Mouse (Mus musculus): Measurements from ENCODE around the gene Ptprf. TPM values are rescaled to one million over a fixed set of nuclear protein-coding genes. Genes with fewer than 3 reads are reported as not detected.

The Ptprf gene
- polyA plus RNA-seq, 1 experiment from 2014 or later = 94.4 TPM

- Histone ChIP-seq H3K27me3 (ENCODE audit: low read depth, poor library complexity, severe bottlenecking) (no peaks in the 10 kb centered on the region), H3K9me3 (replicated peaks) (no peaks in the 10 kb centered on the region), H3K36me3 (peaks cover 82% of the 10 kb centered on the region), H3K4me3 (peak overlapping the region; percentile 65), H3K4me1 (peaks cover 73% of the 10 kb centered on the region), H3K27ac (replicated peaks) (peak overlapping the region; percentile 87)
- peak; percentile 39 for DNase-seq (ENCODE audit: low spot score)
- 49% methylated on average over 13 of the region's 13 CpGs for WGBS
Observed at GRCm38 (mm10) chr4:118261771-118262473, 29.3 kb downstream of the Ptprf start.

- Histone ChIP-seq H3K4me3 (peak overlapping the region; percentile 65), H3K27ac (replicated peaks) (peak overlapping the region; percentile 87), H3K9me3 (replicated peaks) (no peaks in the 10 kb centered on the region), H3K36me3 (peaks cover 82% of the 10 kb centered on the region), H3K4me1 (peaks cover 66% of the 10 kb centered on the region), H3K27me3 (ENCODE audit: low read depth, poor library complexity, severe bottlenecking) (no peaks in the 10 kb centered on the region)
- no peak for DNase-seq (ENCODE audit: low spot score)
- 29% methylated on average over 5 of the region's 5 CpGs for WGBS
Observed at GRCm38 (mm10) chr4:118261291-118261690, 29.9 kb downstream of the Ptprf start.

DNA sequence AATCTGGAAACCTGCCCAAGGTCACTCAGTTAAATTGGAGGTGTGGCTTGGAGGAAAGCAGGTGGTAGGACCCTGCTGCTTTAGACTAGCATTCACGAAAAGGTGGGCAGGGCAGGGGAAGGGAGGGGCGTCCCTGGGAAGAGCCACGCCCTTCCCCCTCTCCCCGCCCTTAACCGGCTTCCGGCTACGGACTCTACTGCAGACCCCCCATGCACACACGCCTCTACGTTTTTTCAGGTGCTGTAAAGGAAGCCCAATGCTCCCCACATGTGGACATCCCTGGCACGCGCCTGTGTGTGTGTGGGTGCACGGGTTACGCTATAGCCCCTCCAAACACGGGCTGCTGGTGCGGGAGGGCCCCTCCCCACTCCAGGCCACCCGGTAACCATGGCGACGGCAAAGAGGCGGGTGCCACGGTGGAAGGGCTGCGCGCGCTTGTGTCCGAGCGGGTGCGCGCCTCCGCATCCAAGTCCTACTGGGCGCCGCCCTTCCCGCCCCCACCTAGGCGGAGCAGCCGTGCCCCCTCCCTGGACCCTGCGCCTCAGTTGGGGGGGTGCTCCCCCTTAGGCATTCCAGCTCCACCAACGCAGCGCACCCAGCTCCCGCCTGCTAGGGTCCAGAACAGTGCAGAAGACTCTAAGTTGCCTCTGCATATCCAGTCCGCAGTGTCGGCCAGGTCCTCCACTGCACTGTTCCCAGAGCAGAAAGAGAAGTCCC is 30.5 kb downstream of the Ptprf start:
- Histone ChIP-seq H3K4me1 (peaks cover 60% of the 10 kb centered on the region), H3K27me3 (ENCODE audit: low read depth, poor library complexity, severe bottlenecking) (no peaks in the 10 kb centered on the region), H3K9me3 (replicated peaks) (no peaks in the 10 kb centered on the region), H3K36me3 (peaks cover 82% of the 10 kb centered on the region), H3K4me3 (peak overlapping the region; percentile 65), H3K27ac (replicated peaks) (peak overlapping the region; percentile 87)
- under 1% methylated on average over 39 of the region's 39 CpGs for WGBS
- DNase-seq (ENCODE audit: low spot score) = peak; percentile 74

GRCm38 (mm10) chr4:118259782-118260463 is 31.3 kb downstream of the Ptprf start:
- 88% methylated on average over 8 of the region's 8 CpGs for WGBS
- peak overlapping the region; percentile 65; the same call in 1 of the 2 replicates for H3K4me3 ChIP-seq
- peaks cover 53% of the 10 kb centered on the region for H3K4me1 ChIP-seq
- H3K36me3 ChIP-seq = peaks cover 82% of the 10 kb centered on the region
- no peaks in the 10 kb centered on the region for H3K9me3 ChIP-seq (replicated peaks)
- DNase-seq (ENCODE audit: low spot score) = no peak
- H3K27me3 ChIP-seq (ENCODE audit: low read depth, poor library complexity, severe bottlenecking) = no peaks in the 10 kb centered on the region
- peak overlapping the region; percentile 38; the same call in 1 of the 2 replicates for H3K27ac ChIP-seq (replicated peaks)

DNA sequence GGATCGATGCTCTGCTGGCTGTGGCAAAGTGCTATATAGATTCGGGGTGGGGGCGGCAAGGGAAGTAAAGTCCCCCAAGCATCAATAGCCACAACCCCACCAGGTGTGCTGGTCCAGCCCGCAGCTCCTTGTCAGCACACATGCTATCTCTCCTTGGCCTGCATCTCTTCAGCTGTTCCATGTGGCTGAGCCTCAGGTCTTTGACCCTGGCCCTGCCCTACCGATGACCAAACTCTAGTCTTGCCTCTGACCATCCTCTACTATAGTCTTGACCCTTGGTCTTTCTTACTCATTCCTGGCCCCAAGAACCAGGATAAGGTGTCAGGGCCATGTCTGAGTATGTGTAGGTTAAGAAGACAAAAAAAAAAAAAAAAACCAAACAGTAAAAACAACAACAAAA is 33.2 kb downstream of the Ptprf start:
- Histone ChIP-seq H3K4me3 (no peak overlapping the region), H3K4me1 (peaks cover 42% of the 10 kb centered on the region), H3K27me3 (ENCODE audit: low read depth, poor library complexity, severe bottlenecking) (no peaks in the 10 kb centered on the region), H3K36me3 (peaks cover 81% of the 10 kb centered on the region), H3K27ac (replicated peaks) (peak overlapping the region; percentile 23; the same call in 1 of the 2 replicates), H3K9me3 (replicated peaks) (no peaks in the 10 kb centered on the region)
- no peak for DNase-seq (ENCODE audit: low spot score)
- 94% methylated on average over 5 of the region's 5 CpGs for WGBS

DNA sequence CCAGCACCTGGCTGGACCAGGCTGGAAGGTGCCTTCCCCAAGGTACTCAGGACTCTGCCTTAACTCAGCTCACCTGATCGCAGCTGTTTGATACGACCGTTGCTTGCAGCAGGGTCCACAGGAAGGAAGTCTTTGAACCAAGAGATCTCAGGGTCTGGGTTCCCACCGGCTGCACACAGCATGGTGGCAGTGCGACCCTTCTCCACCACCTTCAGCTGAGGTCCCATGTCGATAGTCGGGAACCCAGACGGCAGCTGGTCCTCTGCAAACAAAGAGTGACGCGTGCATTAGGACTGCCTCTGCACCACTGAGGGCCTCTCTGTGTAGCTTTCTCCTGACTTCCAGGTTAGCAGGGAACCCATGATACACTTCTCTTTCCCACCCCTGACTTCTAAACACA is 33.8 kb downstream of the Ptprf start:
- peak overlapping the region; percentile 23; the same call in 1 of the 2 replicates for H3K27ac ChIP-seq (replicated peaks)

DNA sequence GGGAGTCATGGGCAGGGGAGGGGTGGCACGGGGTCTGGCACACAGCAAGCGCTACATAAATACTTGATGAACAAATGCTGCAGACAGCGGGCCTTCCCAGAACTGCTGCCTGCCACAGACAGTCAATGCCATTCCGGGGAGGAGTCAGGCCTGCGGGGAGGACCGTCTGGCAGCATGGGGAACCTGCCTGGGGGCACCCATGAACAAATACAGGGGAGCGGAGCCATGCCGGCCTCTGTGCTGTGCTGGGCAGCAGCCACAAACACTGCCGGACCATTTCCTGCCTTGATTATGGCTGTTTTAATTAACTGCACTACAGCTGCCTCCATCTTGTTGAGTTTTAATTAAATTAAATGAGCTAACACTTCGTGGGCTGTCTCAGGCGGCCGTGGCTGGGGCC is 35.0 kb downstream of the Ptprf start:
- Histone ChIP-seq H3K4me3 (no peak overlapping the region), H3K4me1 (peaks cover 24% of the 10 kb centered on the region), H3K27me3 (ENCODE audit: low read depth, poor library complexity, severe bottlenecking) (no peaks in the 10 kb centered on the region), H3K9me3 (replicated peaks) (no peaks in the 10 kb centered on the region), H3K27ac (replicated peaks) (no peak overlapping the region; the same call in 1 of the 2 replicates), H3K36me3 (peaks cover 87% of the 10 kb centered on the region)
- DNase-seq (ENCODE audit: low spot score) = no peak
- WGBS = 89% methylated on average over 12 of the region's 12 CpGs

More for the DNA sequence above, 33.8 kb downstream of the Ptprf start:
- Histone ChIP-seq H3K9me3 (replicated peaks) (no peaks in the 10 kb centered on the region), H3K4me1 (peaks cover 36% of the 10 kb centered on the region), H3K27me3 (ENCODE audit: low read depth, poor library complexity, severe bottlenecking) (no peaks in the 10 kb centered on the region), H3K36me3 (peaks cover 81% of the 10 kb centered on the region), H3K4me3 (no peak overlapping the region)
- WGBS = 89% methylated on average over 10 of the region's 10 CpGs
- DNase-seq (ENCODE audit: low spot score) = no peak

- WGBS = 92% methylated on average over 5 of the region's 5 CpGs
- Histone ChIP-seq H3K36me3 (peaks cover 98% of the 10 kb centered on the region), H3K4me3 (no peak overlapping the region), H3K27me3 (ENCODE audit: low read depth, poor library complexity, severe bottlenecking) (no peaks in the 10 kb centered on the region), H3K4me1 (peaks cover 15% of the 10 kb centered on the region), H3K27ac (replicated peaks) (no peak overlapping the region), H3K9me3 (replicated peaks) (no peaks in the 10 kb centered on the region)
- DNase-seq (ENCODE audit: low spot score) = no peak
Observed at GRCm38 (mm10) chr4:118254953-118255352, 36.3 kb downstream of the Ptprf start.

- DNase-seq (ENCODE audit: low spot score) = no peak
- Histone ChIP-seq H3K9me3 (replicated peaks) (no peaks in the 10 kb centered on the region), H3K4me1 (0 out of 2 replicates have a peak, but pooled peaks cover 4% of the 10 kb centered on the region), H3K4me3 (no peak overlapping the region), H3K27ac (replicated peaks) (0 out of 2 replicates have a peak overlapping the region, but pooled peaks have one; percentile 3), H3K27me3 (ENCODE audit: low read depth, poor library complexity, severe bottlenecking) (no peaks in the 10 kb centered on the region), H3K36me3 (peaks cover 100% of the 10 kb centered on the region)
- WGBS = 90% methylated on average over 3 of the region's 3 CpGs
Observed at GRCm38 (mm10) chr4:118247323-118247722, 43.9 kb downstream of the Ptprf start.

- WGBS = 90% methylated on average over 14 of the region's 14 CpGs
- Histone ChIP-seq H3K36me3 (peaks cover 99% of the 10 kb centered on the region), H3K4me1 (0 out of 2 replicates have a peak, but pooled peaks cover 4% of the 10 kb centered on the region), H3K4me3 (no peak overlapping the region), H3K27ac (replicated peaks) (no peak overlapping the region), H3K9me3 (replicated peaks) (no peaks in the 10 kb centered on the region), H3K27me3 (ENCODE audit: low read depth, poor library complexity, severe bottlenecking) (no peaks in the 10 kb centered on the region)
- no peak for DNase-seq (ENCODE audit: low spot score)
Observed at GRCm38 (mm10) chr4:118245847-118246246, 45.4 kb downstream of the Ptprf start.

DNA sequence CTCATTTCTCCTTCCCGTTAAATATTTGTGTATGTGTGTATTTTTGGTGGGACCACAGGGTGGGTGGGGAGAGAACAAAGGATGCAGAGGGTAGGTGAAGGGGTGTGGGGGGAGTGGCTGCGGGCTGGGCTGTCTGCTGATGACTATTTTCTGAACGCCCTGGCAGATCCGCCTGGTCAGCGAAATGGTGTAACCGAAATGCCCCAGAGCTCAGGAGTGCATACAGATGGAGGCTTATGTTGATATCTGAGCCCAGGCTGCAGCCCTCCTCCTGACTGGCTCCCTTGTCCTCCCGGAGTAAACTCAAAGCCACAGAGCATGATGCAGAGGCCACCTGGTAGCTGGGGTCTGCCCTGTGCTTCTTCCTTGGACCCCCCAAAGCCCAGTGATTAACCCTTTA is 47.4 kb downstream of the Ptprf start:
- Histone ChIP-seq H3K27me3 (ENCODE audit: low read depth, poor library complexity, severe bottlenecking) (no peaks in the 10 kb centered on the region), H3K27ac (replicated peaks) (peak overlapping the region; percentile 35; the same call in 1 of the 2 replicates), H3K36me3 (peaks cover 91% of the 10 kb centered on the region), H3K4me1 (peaks cover 2% of the 10 kb centered on the region; the same call in 1 of the 2 replicates), H3K4me3 (no peak overlapping the region), H3K9me3 (replicated peaks) (no peaks in the 10 kb centered on the region)
- no peak for DNase-seq (ENCODE audit: low spot score)
- WGBS = 86% methylated on average over 7 of the region's 7 CpGs

GRCm38 (mm10) chr4:118243298-118243697 is 47.9 kb downstream of the Ptprf start:
- DNase-seq (ENCODE audit: low spot score) = no peak
- Histone ChIP-seq H3K36me3 (peaks cover 91% of the 10 kb centered on the region), H3K4me1 (peaks cover 7% of the 10 kb centered on the region), H3K4me3 (no peak overlapping the region), H3K27ac (replicated peaks) (no peak overlapping the region), H3K9me3 (replicated peaks) (no peaks in the 10 kb centered on the region), H3K27me3 (ENCODE audit: low read depth, poor library complexity, severe bottlenecking) (no peaks in the 10 kb centered on the region)
- 93% methylated on average over 11 of the region's 11 CpGs for WGBS

Measured in midbrain, embryonic 10.5 days (tissue).